Mouse (Mus musculus): ENCODE data around the gene Canx. TPM values are rescaled to one million over a fixed set of nuclear protein-coding genes. Genes with fewer than 3 reads are reported as not detected.
"Not testable (repeated sequence)": the region's sequence is repeated elsewhere in the genome, so short reads cannot be mapped to it uniquely, and the experiment has no call there.

Canx gene
- 100 to 1,000 TPM; 104 to 122 (median 111) TPM for total RNA-seq (2022)

DNA sequence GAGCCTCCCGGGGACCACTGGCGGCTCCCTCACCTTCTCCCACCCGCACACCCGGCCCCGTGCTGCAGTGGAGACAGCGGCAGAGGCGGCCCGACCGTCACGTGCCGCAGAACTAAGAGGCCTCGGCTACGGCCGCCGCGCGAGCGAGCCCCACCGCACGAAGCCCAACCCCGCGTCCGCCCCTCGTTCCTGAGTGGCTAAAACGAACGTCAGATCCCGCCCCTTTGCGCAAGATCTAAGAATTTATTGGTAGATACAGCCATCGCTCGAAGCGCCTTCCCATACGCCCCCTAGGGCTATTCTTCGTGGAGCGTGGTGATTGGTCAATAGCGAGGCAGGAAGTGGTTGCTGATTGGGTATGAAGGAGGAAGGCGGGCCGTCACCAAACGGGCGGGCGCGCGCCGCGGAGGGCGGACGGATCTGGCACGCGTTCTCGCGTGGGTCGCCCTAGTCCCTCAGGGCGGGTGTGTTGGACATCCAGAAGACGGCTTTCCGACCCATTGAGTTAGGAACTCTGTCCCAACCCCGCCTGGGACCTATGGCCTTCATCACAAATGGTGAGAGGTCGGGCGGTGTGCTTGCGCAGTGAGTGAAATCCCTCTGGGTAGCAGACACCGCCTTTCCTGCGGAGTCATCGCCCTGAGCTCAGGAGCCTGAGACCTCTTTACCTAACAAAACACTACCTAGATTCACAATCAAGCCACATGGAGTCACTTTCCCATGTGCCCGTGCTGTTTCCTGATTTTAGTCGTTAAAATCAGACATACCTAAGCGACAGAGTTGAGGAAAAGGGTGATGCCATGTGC is at the start of gene Canx:
Gene Canx, minus strand, starts transcription at position 178 of the 806 bp plus-strand sequence.
- peak; percentile 97 for DNase-seq (ENCODE audit: low spot score in 2 of 2)

DNA sequence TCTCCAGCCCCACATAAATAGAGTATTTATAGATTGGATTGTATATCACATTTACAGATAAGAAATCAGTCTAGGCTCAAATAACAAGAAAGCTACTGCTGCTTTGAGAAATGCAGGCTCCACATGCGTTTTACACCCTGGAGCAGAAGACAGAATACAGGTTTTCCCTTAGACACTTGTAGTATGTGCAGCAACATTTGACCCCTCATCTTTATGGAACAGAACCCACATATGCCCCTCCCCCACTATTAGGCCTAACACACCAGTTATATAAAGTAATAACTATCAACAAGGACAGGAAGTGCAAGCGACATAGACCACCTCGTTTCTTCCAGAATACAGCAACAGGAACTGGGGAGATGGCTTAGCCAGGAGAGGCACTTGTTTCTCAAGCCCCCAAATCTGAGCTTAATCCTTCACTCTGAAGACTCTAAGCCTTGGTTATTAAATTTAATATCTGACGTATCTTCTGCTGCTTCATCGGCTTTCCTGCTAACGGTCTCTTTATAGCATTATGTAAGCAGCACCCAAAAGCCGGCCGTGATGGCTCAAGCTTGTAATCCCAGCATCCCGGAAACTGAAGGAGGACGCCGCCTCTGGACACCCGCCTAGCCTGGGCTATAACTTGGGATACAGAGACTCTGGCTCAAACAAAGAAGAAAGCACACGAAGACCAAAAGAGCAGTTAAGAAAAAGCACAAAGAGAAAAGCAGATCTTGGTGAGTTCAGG is 49.0 kb upstream of the Canx start:
- DNase-seq (ENCODE audit: low spot score in 2 of 2), result no peak

DNA sequence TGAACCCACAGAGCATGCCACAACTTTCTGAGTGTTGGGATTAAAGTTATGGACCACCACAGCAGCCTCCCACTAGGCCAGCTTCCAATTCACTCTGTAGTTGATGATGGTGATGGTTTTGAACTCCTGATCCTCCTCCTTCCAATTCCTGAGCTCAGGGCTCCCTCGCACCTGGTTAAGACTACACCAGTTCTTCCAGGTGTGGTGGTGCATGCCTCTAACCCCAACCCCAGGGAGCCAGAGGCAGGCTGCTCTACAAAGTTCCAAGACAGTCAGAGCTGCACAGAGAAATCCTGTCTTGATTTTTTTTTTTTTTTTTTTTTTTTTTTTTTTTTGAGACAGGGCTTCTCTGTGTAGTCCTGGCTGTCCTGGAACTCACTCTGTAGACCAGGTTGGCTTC is 48.1 kb upstream of the Canx start:
- no peak for DNase-seq (ENCODE audit: low spot score in 2 of 2)

- DNase-seq (ENCODE audit: low spot score in 2 of 2), result no peak
These were observed 47.6 kb upstream of the Canx start for GRCm38 (mm10) chr11:50373086-50373485.

DNA sequence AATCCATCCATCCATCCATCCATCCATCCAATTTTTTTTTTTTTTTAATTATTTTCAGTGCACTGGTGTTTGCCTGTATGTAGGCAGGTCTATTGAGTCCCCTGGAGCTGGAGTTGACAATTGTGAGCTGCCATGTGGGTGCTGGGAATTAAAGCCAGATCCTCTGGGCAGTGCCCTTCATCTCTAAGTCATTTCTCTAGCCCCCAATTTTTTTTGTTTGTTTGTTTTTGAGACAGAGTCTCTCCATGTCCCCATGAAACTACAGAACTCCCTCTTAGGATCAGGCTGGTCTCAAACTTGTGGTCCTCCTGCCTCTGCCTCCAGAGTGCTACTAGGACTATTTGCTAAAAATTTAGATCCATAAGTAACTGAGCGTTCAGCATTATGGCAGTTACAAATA is 46.4 kb upstream of the Canx start:
- no peak for DNase-seq (ENCODE audit: low spot score in 2 of 2)

DNA sequence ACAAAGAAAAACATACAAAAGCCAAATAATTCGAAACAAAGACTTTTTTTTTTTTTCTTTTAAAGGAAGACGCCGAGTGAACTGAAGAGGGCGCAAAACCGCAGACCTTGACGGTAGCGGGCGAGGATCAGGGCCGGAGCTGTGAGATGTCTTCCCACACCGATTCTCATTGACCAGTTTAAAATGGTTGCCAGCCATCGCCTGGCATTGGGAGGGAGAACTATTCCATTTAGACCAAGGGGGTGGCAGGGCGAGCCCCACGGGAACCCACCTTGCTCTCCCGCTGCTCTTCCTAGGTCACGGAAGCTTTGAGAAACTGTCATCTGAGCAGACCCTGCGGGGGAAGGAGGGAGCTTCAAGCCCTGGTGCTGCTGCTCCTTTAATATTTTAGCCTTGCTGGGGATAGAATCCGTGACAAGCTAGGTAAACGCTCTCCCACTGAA is 45.9 kb upstream of the Canx start:
- peak in 1 of 2 experiments; percentile 23 for DNase-seq (ENCODE audit: low spot score in 2 of 2)

GRCm38 (mm10) chr11:50370969-50371368 is 45.5 kb upstream of the Canx start:
- DNase-seq (ENCODE audit: low spot score in 2 of 2), result no peak

GRCm38 (mm10) chr11:50369360-50369911 is 44.0 kb upstream of the Canx start:
- no peak for DNase-seq (ENCODE audit: low spot score in 2 of 2)

- DNase-seq (ENCODE audit: low spot score in 2 of 2), result no peak
These were observed 42.1 kb upstream of the Canx start for GRCm38 (mm10) chr11:50367531-50367930.

- no peak for DNase-seq (ENCODE audit: low spot score in 2 of 2)
These were observed 39.8 kb upstream of the Canx start for GRCm38 (mm10) chr11:50365322-50365721.

DNA sequence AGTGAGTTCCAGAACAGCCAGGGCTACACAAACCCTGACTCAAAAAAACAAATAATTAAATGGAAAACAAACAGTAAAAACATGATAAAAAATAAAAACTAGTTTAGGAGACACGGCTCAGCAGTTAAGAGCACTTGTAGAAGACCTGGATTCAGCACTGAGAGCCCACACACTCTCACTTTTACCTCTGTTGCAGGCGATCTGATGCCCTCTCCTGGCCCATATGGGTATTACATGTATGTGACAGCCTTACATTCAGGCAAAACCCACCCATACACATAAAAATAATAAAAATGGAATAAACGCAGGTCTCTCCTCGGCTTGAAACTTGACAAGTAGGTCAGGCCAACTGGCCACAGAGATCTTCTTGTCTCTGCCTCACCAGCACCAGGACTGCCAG is 39.1 kb upstream of the Canx start:
- peak; percentile 45 to 64 for DNase-seq (ENCODE audit: low spot score in 2 of 2)

DNA sequence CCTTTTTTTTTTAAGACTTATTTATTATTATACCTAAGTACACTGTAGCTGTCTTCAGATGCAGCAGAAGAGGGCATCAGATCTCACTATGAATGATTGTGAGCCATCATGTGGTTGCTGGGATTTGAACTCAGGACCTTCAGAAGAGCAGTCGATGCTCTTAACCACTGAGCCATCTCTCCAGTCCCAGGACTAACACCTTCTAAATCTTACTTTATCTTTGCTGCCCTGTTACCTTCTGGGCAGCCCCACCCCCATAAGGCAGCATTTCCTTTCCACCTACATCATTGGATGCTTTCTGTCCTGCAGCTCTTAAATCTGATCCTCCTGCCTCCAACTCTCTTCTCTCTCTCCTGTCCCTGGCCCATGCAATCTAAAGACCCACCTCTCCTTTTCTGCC is 35.8 kb upstream of the Canx start:
- DNase-seq (ENCODE audit: low spot score in 2 of 2), result not testable (repeated sequence)

GRCm38 (mm10) chr11:50358950-50359861 is 33.7 kb upstream of the Canx start:
- DNase-seq (ENCODE audit: low spot score in 2 of 2), result peak in 1 of 2 experiments; percentile 24

DNA sequence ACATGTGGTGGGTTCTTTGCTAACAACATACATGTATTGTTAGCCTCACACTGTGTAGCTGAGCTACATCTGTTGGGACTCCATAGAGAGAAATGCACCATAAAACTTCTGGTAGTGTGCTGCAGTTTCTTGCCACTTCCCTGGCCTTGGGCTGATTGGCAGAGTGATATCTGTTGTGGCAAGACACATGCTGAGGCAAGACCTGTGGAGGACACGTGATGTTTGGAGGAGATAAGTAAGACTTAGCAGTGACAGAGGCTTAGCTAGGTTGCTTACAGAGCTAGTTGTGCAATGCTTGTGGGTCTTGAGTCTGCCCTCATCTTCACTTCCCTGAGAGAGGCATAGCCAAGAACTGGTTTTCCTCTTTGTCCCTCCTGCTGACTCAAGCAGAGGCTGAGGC is 29.9 kb upstream of the Canx start:
- DNase-seq (ENCODE audit: low spot score in 2 of 2), result no peak

- DNase-seq (ENCODE audit: low spot score in 2 of 2), result no peak
These were observed 29.4 kb upstream of the Canx start for GRCm38 (mm10) chr11:50354851-50355250.

GRCm38 (mm10) chr11:50354162-50354561 is 28.7 kb upstream of the Canx start, which contains the start of gene Cby3:
Gene Cby3, plus strand, starts transcription at chr11:50354462.
- DNase-seq (ENCODE audit: low spot score in 2 of 2), result no peak

- no peak for DNase-seq (ENCODE audit: low spot score in 2 of 2)
These were observed 26.7 kb upstream of the Canx start for GRCm38 (mm10) chr11:50352177-50352576.

DNA sequence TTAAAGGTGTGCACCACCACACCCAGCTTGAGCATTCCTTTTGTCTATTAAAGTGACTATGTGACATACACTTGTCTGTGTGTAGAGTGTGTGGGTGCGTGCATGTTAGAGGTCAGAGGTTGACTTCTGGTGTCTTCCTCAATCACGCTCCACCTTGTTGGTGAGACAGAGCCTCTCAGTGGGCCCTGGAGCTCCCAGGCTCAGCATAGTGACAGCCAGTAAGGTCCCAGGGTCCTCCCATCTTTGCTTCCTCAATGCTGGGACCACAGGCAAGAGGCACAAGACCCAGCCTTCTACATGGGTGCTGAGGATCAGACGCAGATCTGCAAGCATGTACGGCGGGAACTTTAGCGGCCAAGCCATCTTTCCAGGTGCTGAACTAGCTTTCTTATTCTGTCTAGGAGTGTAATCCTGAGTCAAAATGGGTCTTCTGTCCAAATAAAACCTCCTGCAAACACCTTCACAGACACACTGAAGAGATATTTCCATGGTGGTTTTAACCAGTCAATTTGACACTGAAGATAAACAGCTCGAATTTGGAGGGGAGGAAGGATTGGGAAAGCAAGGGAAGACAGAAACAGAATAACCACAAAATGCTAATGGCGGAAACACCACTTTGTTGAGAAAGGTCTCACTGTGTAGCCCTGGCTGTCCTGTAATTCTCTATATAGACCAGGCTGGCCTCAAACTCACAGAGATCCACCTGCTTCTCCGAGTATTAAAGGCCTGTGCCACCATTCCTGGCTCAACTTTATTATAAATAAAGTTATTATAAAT is 21.0 kb upstream of the Canx start:
- DNase-seq (ENCODE audit: low spot score in 2 of 2), result no peak

DNA sequence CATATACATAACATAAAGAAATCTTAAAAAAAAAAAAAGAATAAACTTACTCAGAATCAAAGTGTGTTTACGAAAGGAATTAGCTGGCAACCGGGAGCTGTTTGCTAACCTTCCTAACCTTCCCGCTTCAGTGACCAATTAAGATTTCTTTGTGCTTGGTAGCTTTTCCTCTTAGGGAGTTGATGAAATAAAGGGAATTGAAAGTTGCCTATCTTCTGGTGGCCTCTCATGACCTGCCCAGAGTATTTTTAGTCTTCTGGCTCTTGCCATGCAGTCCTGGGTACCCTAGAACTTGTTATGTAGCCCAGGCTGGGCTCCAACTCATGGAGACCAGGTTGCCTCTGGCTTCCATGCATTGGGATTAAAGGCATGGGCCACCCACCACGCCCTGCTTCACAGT is 20.0 kb upstream of the Canx start:
- DNase-seq (ENCODE audit: low spot score in 2 of 2), result no peak

GRCm38 (mm10) chr11:50336891-50337290 is 11.4 kb upstream of the Canx start:
- no peak for DNase-seq (ENCODE audit: low spot score in 2 of 2)
